Mouse (Mus musculus): ENCODE measurements around the gene Id1.

- no peak for TF ChIP-seq EP300 (optimal IDR thresholded peaks at IDR 0.05)
- no peak for TF ChIP-seq CTCF (IDR thresholded peaks at IDR 0.05; ENCODE audit: low read depth)
These were observed 8.1 kb upstream of the Id1 start for GRCm38 (mm10) chr2:152727795-152728510.
